In the genomic region with DNA sequence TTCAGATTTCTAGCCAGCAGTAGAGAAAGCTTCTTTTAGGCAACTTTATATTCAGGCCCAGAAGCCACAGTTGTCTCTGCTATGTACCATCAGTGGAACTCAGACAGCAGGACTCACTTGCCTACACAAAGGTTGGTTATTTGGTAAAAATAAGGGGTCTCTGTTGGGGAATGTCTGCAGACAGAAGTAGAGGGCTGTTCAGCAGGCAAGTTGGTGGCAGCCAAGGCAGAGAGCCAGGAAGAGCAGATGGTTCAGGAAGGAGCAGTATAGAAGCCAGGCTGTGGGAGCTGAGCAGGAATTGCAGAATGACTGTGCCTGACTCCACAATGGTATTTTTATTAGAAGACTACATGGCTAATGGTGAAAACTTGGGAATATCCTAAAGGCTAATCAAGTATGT, we compare ENCODE assay signal across 10 mouse cellular contexts.
DNase-seq lines count a peak whose midpoint lies in the region; ATAC-seq lines count a peak whose summit lies in the region.
"Had no signal": no experiment of that assay in that cellular context is flagged by ENCODE, and none has a peak within 500 bp of the region (broad histone marks: within the 10 kb centered on the region; RNA-seq: fewer than 3 reads in every experiment).

No protein-coding gene starts in this region.

- ATAC-seq in megakaryocyte, adult 5-6 weeks (ENCODE audit: poor library complexity, severe bottlenecking): no peak

- H3K4me1 ChIP-seq in midbrain, embryonic 10.5 days: no peaks in the 10 kb centered on the region

- H3K9me3 ChIP-seq in midbrain, embryonic 10.5 days (replicated peaks): no peaks in the 10 kb centered on the region

- peak; percentile 56 for DNase-seq in heart, adult 11 months
- DNase-seq in heart, postnatal 4 days: no peak
- peak; percentile 94 for DNase-seq in cerebellum, postnatal 10 days
- DNase-seq in layer of hippocampus, adult 8-10 months (ENCODE audit: low spot score in 2 of 2): peak; percentile 71 to 82
- DNase-seq in right cerebral cortex, adult 18-20 months: peak; percentile 49
- no peak for DNase-seq in urinary bladder, adult 2 months (ENCODE audit: low spot score)
- DNase-seq in midbrain, embryonic 10.5 days (ENCODE audit: low spot score): no peak
- DNase-seq: heart, adult 2 months; thymus, adult 18-20 months had no signal

- no peaks in the 10 kb centered on the region for H3K36me3 ChIP-seq in midbrain, embryonic 10.5 days

- H3K27ac ChIP-seq in midbrain, embryonic 10.5 days (replicated peaks): no peak overlapping the region
- H3K27ac ChIP-seq: heart, adult 2 months had no signal

- H3K4me3 ChIP-seq in midbrain, embryonic 10.5 days: no peak overlapping the region
- H3K4me3 ChIP-seq: heart, adult 2 months had no signal

- H3K27me3 ChIP-seq in midbrain, embryonic 10.5 days (ENCODE audit: low read depth, poor library complexity, severe bottlenecking): no peaks in the 10 kb centered on the region

Comparison
In these comparisons a context has a peak if more than half of its experiments do, and no peak if none do; other contexts are left out.
1. DNase-seq: peak in heart, adult 11 months (single experiment), cerebellum, postnatal 10 days (2 of 2), layer of hippocampus, adult 8-10 months (2 of 2) and right cerebral cortex, adult 18-20 months (single experiment); none in heart, postnatal 4 days (single experiment), urinary bladder, adult 2 months (single experiment) and midbrain, embryonic 10.5 days (single experiment).